Mouse (Mus musculus) E14TG2a.4 (cell line): Measurements from ENCODE around the gene Celf2.

Experiments used
- CTCF ChIP-seq: conservative IDR thresholded peaks from 2 replicates; pipeline ENCODE4 v1.5.1; 2014; ENCODE audit warnings: low read length
- NANOG ChIP-seq: IDR thresholded peaks from 2 replicates; pipeline ENCODE4 v1.6.1; 2014; ENCODE audit warnings: borderline replicate concordance, low read length, mixed read lengths

GRCm38 (mm10) chr2:6604347-6604746, 905.0 kb downstream of the Celf2 start:
- TF ChIP-seq CTCF, result no peak
- TF ChIP-seq NANOG, result no peak
